Mouse (Mus musculus) E14TG2a.4 (cell line): ENCODE data around the gene Myo5a.

ENCODE experiments used
- CTCF ChIP-seq: conservative IDR thresholded peaks from 2 replicates; pipeline ENCODE4 v1.5.1; 2014; ENCODE audit warnings: low read length
- NANOG ChIP-seq: IDR thresholded peaks from 2 replicates; pipeline ENCODE4 v1.6.1; 2014; ENCODE audit warnings: borderline replicate concordance, low read length, mixed read lengths
- POU5F1 ChIP-seq: IDR thresholded peaks from 2 replicates; pipeline ENCODE4 v1.6.1; 2014; ENCODE audit warnings: low read length, borderline replicate concordance

DNA sequence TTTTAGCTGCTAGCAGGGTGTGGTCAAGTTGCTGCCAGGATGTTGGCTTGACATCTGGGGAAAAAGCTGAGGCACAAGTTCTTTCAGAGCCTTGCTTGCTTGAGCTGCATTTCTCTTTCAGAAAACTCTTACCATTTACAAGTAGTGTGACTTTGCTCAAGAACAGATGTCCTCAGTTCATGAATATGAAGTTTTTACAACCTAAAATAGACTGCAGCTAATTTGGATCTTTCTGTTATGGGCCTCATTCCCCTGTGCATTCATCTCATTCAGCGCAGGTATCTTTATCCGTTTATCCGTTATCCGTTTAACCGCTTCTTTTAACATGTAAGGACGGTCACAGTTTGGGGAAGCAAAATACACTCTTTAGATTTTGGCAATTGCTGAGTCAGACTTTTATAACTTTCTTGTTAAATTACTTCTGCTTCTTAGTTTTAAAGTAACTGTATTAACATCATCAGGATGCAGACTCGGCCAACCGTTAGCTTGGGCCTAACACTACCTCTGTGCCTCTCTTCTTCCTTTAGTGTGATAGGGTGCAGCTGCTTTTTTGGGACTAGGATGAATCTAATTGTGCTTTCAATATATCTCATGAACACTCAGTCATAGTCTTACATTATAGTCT is 29.5 kb downstream of the Myo5a start:
- no peak for TF ChIP-seq CTCF
- no peak for TF ChIP-seq NANOG
- TF ChIP-seq POU5F1: no peak
